Mouse (Mus musculus) kidney, postnatal 25 days (tissue): ENCODE data around the gene 4930522L14Rik.
"Not testable (repeated sequence)": the region's sequence is repeated elsewhere in the genome, so short reads cannot be mapped to it uniquely, and the experiment has no call there.

Source experiments
- DNase-seq, 2 experiments: peaks; one replicate each; pipeline ENCODE4 v3.0.0; 2021; ENCODE audit warnings: mixed read lengths in 2 of 2

Gene 4930522L14Rik

GRCm38 (mm10) chr5:109751391-109752071 is at the start of gene 4930522L14Rik:
Gene 4930522L14Rik (minus strand): TSS chr5:109751886.
- DNase-seq: peak; percentile 68 to 86

GRCm38 (mm10) chr5:109801466-109801865 is 49.8 kb upstream of the 4930522L14Rik start:
- DNase-seq: not testable (repeated sequence)

- not testable (repeated sequence) for DNase-seq
These were observed 48.3 kb upstream of the 4930522L14Rik start for GRCm38 (mm10) chr5:109799948-109800347.

GRCm38 (mm10) chr5:109797017-109797416 is 45.3 kb upstream of the 4930522L14Rik start:
- DNase-seq: not testable (repeated sequence)

GRCm38 (mm10) chr5:109795967-109796652 is 44.4 kb upstream of the 4930522L14Rik start:
- DNase-seq: peak; percentile 39 to 53

- DNase-seq: not testable (repeated sequence)
These were observed 541 bp upstream of the 4930522L14Rik start for GRCm38 (mm10) chr5:109752073-109752780.

- not testable (repeated sequence) for DNase-seq
These were observed 6.6 kb downstream of the 4930522L14Rik start for GRCm38 (mm10) chr5:109745081-109745480.

- DNase-seq: not testable (repeated sequence)
These were observed 34.3 kb downstream of the 4930522L14Rik start for GRCm38 (mm10) chr5:109717341-109717740.

- not testable (repeated sequence) for DNase-seq
These were observed 60.3 kb downstream of the 4930522L14Rik start for GRCm38 (mm10) chr5:109691205-109691965.

GRCm38 (mm10) chr5:109690537-109691201 is 61.0 kb downstream of the 4930522L14Rik start, which contains the start of gene 5430403G16Rik:
Gene 5430403G16Rik (minus strand): TSS chr5:109691041.
- peak; percentile 80 to 90 for DNase-seq
